Mouse (Mus musculus) cerebral cortex, adult 2 months (tissue): ENCODE results near the gene Gm14226.

Source experiments
- WGBS: fragments of 180-500 bp; shearing (Covaris S2); methylation state at CpG from one replicate; pipeline ENCODE4 v1.1.7; 2018; 5-methylcytosine and 5-hydroxymethylcytosine counted together

The Gm14226 gene

GRCm38 (mm10) chr2:155047452-155048178, 29.5 kb downstream of the Gm14226 start:
- WGBS: 81% methylated on average over 7 of the region's 7 CpGs

- WGBS: 21% methylated on average over 5 of the region's 5 CpGs
These were observed 32.0 kb downstream of the Gm14226 start for GRCm38 (mm10) chr2:155050108-155050503.

GRCm38 (mm10) chr2:155050504-155051236, 32.6 kb downstream of the Gm14226 start:
- WGBS: under 1% methylated on average over 45 of the region's 45 CpGs

DNA sequence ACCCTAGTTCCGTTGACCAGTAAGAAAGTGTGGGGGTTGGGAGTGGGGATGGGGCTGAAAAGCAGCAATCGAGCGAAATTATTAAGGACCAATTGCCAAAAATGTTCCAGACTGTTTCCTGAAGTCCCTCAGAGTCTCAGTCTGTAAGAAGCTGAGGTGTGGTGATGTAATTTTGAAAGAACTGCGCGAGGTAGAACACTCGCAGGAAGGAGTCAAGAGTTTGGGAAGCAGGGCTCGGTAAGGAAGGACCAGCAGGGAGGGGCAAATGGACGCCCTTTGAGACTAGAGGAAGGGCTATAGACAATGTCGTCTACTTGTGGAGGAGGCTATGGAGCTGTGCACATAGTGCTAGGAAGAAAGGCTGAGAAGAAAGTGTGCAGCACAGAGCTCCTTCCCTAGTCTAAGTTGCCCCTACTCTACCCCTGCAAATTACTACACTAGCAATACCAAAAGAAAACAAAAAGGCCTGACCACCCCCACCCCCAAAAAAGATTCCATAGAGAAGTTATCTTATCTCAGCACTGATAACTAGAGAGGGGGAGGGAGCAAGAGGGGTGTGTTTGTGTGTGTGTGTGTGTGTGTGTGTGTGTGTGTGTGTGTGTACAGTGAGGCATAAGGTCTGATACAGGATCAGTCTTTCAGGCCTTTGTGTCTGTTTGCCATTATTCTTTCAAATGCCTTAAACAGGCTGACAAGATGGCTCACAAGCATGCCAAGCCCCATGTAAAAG, 33.7 kb downstream of the Gm14226 start:
- 28% methylated on average over 9 of the region's 9 CpGs for WGBS

- WGBS: 62% methylated on average over 2 of the region's 2 CpGs
These were observed 34.6 kb downstream of the Gm14226 start for GRCm38 (mm10) chr2:155052681-155053080.

GRCm38 (mm10) chr2:155053512-155053911, 35.4 kb downstream of the Gm14226 start:
- WGBS: 90% methylated on average over 8 of the region's 8 CpGs

- 84% methylated on average over 3 of the region's 3 CpGs for WGBS
These were observed 36.6 kb downstream of the Gm14226 start for GRCm38 (mm10) chr2:155054672-155055071.

GRCm38 (mm10) chr2:155056076-155056578, 38.1 kb downstream of the Gm14226 start:
- 81% methylated on average over 5 of the region's 5 CpGs for WGBS

- 75% methylated on average over 1 of the region's 1 CpGs for WGBS
These were observed 39.3 kb downstream of the Gm14226 start for GRCm38 (mm10) chr2:155057361-155057760.

GRCm38 (mm10) chr2:155071027-155071426, 53.0 kb downstream of the Gm14226 start:
- 64% methylated on average over 9 of the region's 9 CpGs for WGBS

- 85% methylated on average over 8 of the region's 8 CpGs for WGBS
These were observed 54.5 kb downstream of the Gm14226 start for GRCm38 (mm10) chr2:155072353-155073145.

GRCm38 (mm10) chr2:155073347-155073746, 55.3 kb downstream of the Gm14226 start:
- 24% methylated on average over 3 of the region's 3 CpGs for WGBS

DNA sequence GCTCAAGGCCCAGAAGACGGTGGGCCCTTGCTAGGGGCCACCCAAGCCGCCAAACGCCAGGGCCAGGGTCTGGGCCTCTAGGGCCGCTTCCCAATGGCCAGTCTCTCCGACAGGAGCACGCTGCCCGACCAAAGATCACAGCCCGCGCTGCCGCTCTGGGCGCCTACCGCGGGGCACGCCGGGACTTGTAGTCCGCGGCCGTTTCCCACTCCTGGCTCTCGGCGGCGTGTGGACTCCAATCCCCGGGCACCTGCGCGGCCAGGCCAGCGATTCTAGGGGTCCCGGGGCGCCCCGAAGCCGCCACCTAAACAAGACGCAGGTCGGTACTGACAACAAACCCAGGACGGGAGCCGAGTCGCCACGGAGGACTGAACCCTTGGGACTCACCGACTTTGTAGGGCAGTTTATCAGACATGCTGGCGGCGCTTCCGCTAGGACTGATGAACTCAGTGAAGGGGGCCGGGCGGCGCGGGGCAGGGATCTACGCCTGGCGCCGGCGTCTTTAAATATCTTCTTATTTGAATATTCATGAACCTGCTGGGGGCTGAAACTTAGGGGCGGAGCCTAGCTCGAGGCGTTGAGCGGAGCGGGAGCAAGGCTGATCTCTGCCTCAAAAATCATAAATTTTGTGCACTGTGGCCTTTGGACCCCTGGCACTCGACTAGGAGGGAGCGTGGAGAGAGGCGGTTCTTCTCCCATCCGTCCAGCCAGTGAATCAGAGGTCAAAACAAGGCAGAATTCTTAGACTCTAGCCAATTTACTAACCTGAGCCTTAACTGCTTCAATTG, 56.1 kb downstream of the Gm14226 start, which contains the start of gene Ahcy:
Ahcy (minus strand) TSS at position 520 of the 788 bp plus-strand sequence.
- WGBS: 1% methylated on average over 56 of the region's 56 CpGs

- 23% methylated on average over 12 of the region's 12 CpGs for WGBS
These were observed 56.8 kb downstream of the Gm14226 start for GRCm38 (mm10) chr2:155074766-155075330.

DNA sequence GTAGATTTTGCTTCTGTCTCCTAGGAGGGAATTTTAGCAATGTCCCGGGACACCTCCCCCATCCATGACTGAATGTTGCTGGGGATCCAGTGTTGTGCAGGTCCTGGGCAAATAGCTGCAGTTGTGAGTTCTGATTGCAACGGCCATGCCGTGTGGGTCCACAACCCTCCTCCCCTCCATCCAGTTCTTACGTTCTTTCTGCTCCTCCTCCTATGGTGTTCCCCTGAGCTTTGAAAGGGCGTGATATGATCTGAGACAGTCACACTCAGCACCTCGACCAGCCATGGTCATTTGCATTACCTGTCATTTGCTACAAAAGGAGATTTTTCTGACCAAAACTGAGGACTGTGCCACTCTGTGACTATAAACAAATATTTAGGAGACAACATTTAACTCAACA, 57.6 kb downstream of the Gm14226 start:
- 91% methylated on average over 6 of the region's 6 CpGs for WGBS
